Mouse (Mus musculus): Measurements from ENCODE around the gene Pcbp2. TPM values are rescaled to one million over a fixed set of nuclear protein-coding genes. Genes with fewer than 3 reads are reported as not detected.

Pcbp2 gene
- polyA plus RNA-seq (2015; fragmentation: Nextera tagmentation; extraction: Ambion mirVana) = 185 and 191 TPM in 2 replicates

DNA sequence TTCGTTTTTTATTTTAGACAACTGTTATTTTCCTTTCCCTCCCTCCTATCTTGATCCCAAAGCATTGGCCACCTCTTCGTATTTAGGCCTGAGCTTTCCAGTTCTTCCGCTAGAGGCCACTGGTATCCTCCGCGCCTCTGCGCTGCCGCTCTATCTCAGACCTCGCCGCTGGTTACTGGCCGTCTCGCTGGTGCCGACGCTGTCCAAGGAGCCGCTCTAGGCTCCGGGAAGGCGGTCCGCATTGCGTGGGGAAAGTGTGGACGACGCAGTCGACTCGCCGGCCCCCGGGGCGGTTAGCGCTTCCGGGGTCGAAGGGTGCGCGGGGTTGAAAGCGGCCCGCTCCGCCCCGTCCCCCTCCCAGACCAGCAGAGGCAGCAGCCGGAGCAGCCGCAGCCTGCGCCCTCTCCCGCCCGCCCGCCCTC, at the start of gene Pcbp2:
TSS of gene Pcbp2 (plus strand) at position 357 of the 422 bp plus-strand sequence.
- Histone ChIP-seq H3K4me2 (ENCODE audit: low read length) (peak within 1 kb of the TSS; percentile 45), H3K9ac (ENCODE audit: low read depth, low read length) (peak within 1 kb of the TSS; percentile 89), H3K27ac (peak within 1 kb of the TSS; percentile 99), H3K27me3 (ENCODE audit: insufficient read depth, low read length) (no peaks in the 10 kb centered on the region), H3K36me3 (ENCODE audit: insufficient read depth, low read length) (peaks cover 12% of the 10 kb centered on the region; the same call in 1 of the 2 replicates), H3K4me3 (replicated peaks; ENCODE audit: low read depth, low read length) (peak within 1 kb of the TSS; percentile 74), H3K4me1 (replicated peaks; ENCODE audit: insufficient read depth, low read length) (no peaks in the 10 kb centered on the region), H3K9me3 (replicated peaks; ENCODE audit: low read length) (no peaks in the 10 kb centered on the region)
- 0% methylated on average over 32 of the region's 40 CpGs for WGBS
- peak; percentile 99 for DNase-seq (ENCODE audit: low spot score)
- TF ChIP-seq CTCF (IDR thresholded peaks at IDR 0.05; ENCODE audit: low read depth) = peak; percentile 89
- peak; percentile 99 for ATAC-seq (replicated peaks; ENCODE audit: low FRiP score, low read depth)

DNA sequence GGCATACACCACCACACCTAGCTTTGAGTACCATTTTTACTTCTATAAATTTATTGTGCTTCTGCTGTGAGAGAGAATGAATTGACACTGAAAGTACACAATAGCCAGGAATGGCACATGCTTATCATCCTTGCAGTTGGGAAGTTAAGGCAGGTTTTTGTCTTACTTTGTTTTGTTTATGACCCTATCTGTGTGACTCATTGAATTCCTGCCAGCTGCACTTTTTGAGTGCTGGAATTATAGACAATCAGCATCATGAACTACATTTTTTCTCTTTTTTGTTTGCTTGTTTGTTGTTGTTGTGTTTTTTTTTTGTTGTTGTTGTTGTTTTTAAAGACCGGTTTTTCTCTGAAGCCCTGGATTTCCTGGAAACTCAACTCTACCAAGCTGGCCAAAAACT, 49.4 kb upstream of the Pcbp2 start:
- Histone ChIP-seq H3K4me3 (replicated peaks; ENCODE audit: low read depth, low read length) (no peak overlapping the region), H3K27me3 (ENCODE audit: insufficient read depth, low read length) (no peaks in the 10 kb centered on the region), H3K27ac (no peak overlapping the region), H3K4me2 (ENCODE audit: low read length) (no peak overlapping the region), H3K9me3 (replicated peaks; ENCODE audit: low read length) (no peaks in the 10 kb centered on the region), H3K36me3 (ENCODE audit: insufficient read depth, low read length) (peaks cover 6% of the 10 kb centered on the region; the same call in 1 of the 2 replicates), H3K4me1 (replicated peaks; ENCODE audit: insufficient read depth, low read length) (no peaks in the 10 kb centered on the region), H3K9ac (ENCODE audit: low read depth, low read length) (no peak overlapping the region)
- no peak for ATAC-seq (replicated peaks; ENCODE audit: low FRiP score, low read depth)
- no peak for DNase-seq (ENCODE audit: low spot score)
- 57% methylated on average over 1 of the region's 1 CpGs for WGBS
- no peak for TF ChIP-seq CTCF (IDR thresholded peaks at IDR 0.05; ENCODE audit: low read depth)

GRCm38 (mm10) chr15:102421437-102421836, 48.9 kb upstream of the Pcbp2 start:
- H3K36me3 ChIP-seq (ENCODE audit: insufficient read depth, low read length) = peaks cover 10% of the 10 kb centered on the region; the same call in 1 of the 2 replicates
- H3K4me2 ChIP-seq (ENCODE audit: low read length) = no peak overlapping the region
- H3K4me3 ChIP-seq (replicated peaks; ENCODE audit: low read depth, low read length) = no peak overlapping the region
- no peak overlapping the region for H3K27ac ChIP-seq
- H3K9me3 ChIP-seq (replicated peaks; ENCODE audit: low read length) = no peaks in the 10 kb centered on the region
- no peaks in the 10 kb centered on the region for H3K4me1 ChIP-seq (replicated peaks; ENCODE audit: insufficient read depth, low read length)
- 56% methylated on average over 3 of the region's 3 CpGs for WGBS
- TF ChIP-seq CTCF (IDR thresholded peaks at IDR 0.05; ENCODE audit: low read depth) = peak; percentile 77
- H3K9ac ChIP-seq (ENCODE audit: low read depth, low read length) = no peak overlapping the region
- DNase-seq (ENCODE audit: low spot score) (peak; percentile 87), ATAC-seq (replicated peaks; ENCODE audit: low FRiP score, low read depth) (no peak)
- no peaks in the 10 kb centered on the region for H3K27me3 ChIP-seq (ENCODE audit: insufficient read depth, low read length)

DNA sequence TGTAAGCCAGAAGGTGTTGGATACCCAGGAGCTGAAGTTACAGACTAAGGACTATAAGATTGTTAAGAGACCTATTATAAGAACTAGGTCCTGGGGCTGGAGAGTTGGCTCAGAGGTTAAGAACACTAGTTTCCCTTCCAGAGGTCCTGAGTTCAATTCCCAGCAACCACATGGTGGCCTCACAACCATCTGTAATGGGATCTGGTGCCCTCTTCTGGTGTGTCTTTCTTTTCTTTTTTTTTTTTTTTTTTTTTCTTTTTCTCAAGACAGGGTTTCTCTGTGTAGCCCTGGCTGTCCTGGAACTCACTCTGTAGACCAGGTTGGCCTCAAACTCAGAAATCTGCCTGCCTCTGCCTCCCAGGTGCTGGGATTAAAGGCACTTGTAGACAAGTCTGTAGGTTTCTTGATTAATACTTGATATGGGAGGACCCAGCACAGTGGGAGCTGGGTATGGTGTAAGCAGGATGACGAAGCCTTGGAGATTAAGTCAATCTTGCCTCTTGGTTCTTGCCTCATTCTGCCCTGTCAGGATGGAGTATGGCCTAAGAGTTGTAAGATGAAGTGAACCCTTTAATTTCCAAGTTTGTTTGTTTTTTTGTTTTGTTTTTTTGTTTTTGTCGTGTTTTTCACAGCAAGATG, 46.6 kb upstream of the Pcbp2 start:
- DNase-seq (ENCODE audit: low spot score) (no peak), ATAC-seq (replicated peaks; ENCODE audit: low FRiP score, low read depth) (no peak)
- no peak for TF ChIP-seq CTCF (IDR thresholded peaks at IDR 0.05; ENCODE audit: low read depth)
- H3K9ac ChIP-seq (ENCODE audit: low read depth, low read length) = no peak overlapping the region
- H3K27me3 ChIP-seq (ENCODE audit: insufficient read depth, low read length) = no peaks in the 10 kb centered on the region
- no peak overlapping the region for H3K4me2 ChIP-seq (ENCODE audit: low read length)
- no peaks in the 10 kb centered on the region for H3K4me1 ChIP-seq (replicated peaks; ENCODE audit: insufficient read depth, low read length)
- H3K27ac ChIP-seq = no peak overlapping the region
- no peaks in the 10 kb centered on the region for H3K9me3 ChIP-seq (replicated peaks; ENCODE audit: low read length)
- H3K4me3 ChIP-seq (replicated peaks; ENCODE audit: low read depth, low read length) = no peak overlapping the region
- 88% methylated on average over 2 of the region's 2 CpGs for WGBS
- peaks cover 17% of the 10 kb centered on the region for H3K36me3 ChIP-seq (ENCODE audit: insufficient read depth, low read length)

DNA sequence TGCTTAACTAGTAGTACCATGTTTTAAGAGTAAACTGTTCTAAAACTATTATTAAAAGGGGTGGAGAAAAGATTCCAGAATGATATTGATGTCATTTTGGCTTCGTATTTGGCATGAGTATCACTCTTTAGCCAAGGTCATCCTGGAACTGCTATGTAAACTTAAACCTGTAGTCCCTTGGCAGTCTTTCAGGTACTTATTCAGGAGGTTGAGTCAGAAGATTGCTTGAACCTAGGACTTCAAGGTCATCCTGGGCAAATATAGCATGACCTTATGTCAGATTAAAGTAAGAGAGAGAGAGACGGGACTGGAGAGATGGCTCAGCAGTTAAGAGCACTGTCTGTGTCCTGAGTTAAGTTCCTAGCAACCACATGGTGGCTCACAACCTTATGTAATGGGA, 45.7 kb upstream of the Pcbp2 start:
- ATAC-seq (replicated peaks; ENCODE audit: low FRiP score, low read depth) (no peak), DNase-seq (ENCODE audit: low spot score) (no peak)
- 89% methylated on average over 2 of the region's 2 CpGs for WGBS
- no peak for TF ChIP-seq CTCF (IDR thresholded peaks at IDR 0.05; ENCODE audit: low read depth)
- no peaks in the 10 kb centered on the region for H3K27me3 ChIP-seq (ENCODE audit: insufficient read depth, low read length)
- H3K9me3 ChIP-seq (replicated peaks; ENCODE audit: low read length) = no peaks in the 10 kb centered on the region
- H3K4me1 ChIP-seq (replicated peaks; ENCODE audit: insufficient read depth, low read length) = no peaks in the 10 kb centered on the region
- no peak overlapping the region for H3K9ac ChIP-seq (ENCODE audit: low read depth, low read length)
- H3K4me2 ChIP-seq (ENCODE audit: low read length) = no peak overlapping the region
- H3K4me3 ChIP-seq (replicated peaks; ENCODE audit: low read depth, low read length) = no peak overlapping the region
- H3K27ac ChIP-seq = no peak overlapping the region
- H3K36me3 ChIP-seq (ENCODE audit: insufficient read depth, low read length) = peaks cover 20% of the 10 kb centered on the region

DNA sequence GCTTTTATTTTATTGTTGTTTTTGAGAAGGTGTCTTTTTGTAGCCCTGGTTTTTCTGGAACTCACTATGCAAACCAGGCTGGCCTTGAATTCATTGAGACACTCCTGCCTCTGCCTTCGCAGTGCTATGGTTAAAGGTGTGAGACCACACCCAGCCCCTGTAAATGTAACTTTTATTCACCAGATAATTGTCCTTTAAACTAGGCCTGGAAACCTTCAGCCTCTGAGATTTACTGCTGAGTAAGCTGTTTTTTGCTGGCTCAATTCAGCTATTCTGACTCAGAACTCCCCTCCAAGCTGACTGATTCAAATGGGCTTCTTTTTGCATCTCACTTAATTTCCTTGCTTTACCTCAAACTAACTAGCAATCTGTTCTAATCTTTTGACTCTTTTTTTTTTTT, 43.4 kb upstream of the Pcbp2 start:
- ATAC-seq (replicated peaks; ENCODE audit: low FRiP score, low read depth) (no peak), DNase-seq (ENCODE audit: low spot score) (no peak)
- 100% methylated on average over 1 of the region's 1 CpGs for WGBS
- Histone ChIP-seq H3K27ac (no peak overlapping the region), H3K4me2 (ENCODE audit: low read length) (no peak overlapping the region), H3K27me3 (ENCODE audit: insufficient read depth, low read length) (no peaks in the 10 kb centered on the region), H3K9ac (ENCODE audit: low read depth, low read length) (no peak overlapping the region), H3K36me3 (ENCODE audit: insufficient read depth, low read length) (peaks cover 35% of the 10 kb centered on the region), H3K4me3 (replicated peaks; ENCODE audit: low read depth, low read length) (no peak overlapping the region), H3K9me3 (replicated peaks; ENCODE audit: low read length) (no peaks in the 10 kb centered on the region), H3K4me1 (replicated peaks; ENCODE audit: insufficient read depth, low read length) (no peaks in the 10 kb centered on the region)
- no peak for TF ChIP-seq CTCF (IDR thresholded peaks at IDR 0.05; ENCODE audit: low read depth)

All from kidney, postnatal 0 days (tissue).